Mouse (Mus musculus): Measurements from ENCODE around the gene Rps19. TPM values are rescaled to one million over a fixed set of nuclear protein-coding genes. Genes with fewer than 3 reads are reported as not detected.
A peak's percentile ranks its signal among the peaks of the same experiment; 100 is the strongest.

The Rps19 gene
- total and polyA plus RNA-seq, 3 experiments, result 949 to 2,998 (median 1,262) TPM

DNA sequence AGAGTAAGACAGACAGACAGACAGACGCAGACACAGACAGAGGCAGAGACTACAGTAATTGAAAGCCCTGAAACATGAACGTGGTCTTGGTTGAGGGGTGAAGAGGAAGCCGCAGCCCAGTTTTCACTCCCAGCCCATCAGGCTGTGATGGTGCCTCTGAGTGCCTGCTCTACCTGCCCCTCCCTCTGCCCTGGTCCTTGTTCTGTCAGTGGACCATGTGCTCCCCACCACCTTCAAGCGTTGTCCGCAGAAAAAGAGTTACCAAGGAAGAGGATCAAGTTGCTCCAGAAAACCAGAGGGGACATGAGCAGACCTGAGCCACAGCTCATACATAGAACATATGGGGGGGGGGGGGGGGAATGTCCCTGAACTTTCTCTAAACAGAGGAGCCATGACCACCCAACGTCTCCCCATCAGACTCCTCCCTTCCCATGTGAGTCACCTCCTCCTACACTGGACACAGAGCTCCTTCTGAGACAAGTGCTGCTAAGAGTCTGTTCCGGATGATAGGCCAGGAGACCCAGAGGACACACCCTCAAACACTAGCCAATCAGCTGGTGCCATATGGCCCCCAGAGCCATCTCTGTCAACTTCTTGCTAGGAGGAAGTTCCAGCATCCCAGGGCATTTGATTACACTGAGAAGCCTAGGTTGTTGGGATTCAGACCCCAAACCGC, 31.5 kb upstream of the Rps19 start:
- Histone ChIP-seq H3K4me1 (ENCODE audit: insufficient read depth, low read depth, low read length) (peaks cover 73% of the 10 kb centered on the region), H3K9me3 (replicated peaks) (0 out of 2 replicates have a peak, but pooled peaks cover 2% of the 10 kb centered on the region), H3K4me3 (ENCODE audit: low read depth, low read length) (peak overlapping the region; percentile 71), H3K27me3 (ENCODE audit: insufficient read depth, low read length) (no peaks in the 10 kb centered on the region), H3K36me3 (replicated peaks) (no peaks in the 10 kb centered on the region)
- peak; percentile 88 for ATAC-seq (ENCODE audit: extremely low read depth, insufficient number of reproducible peaks, low FRiP score, poor library complexity, severe bottlenecking)
- peak; percentile 84 for DNase-seq (ENCODE audit: low spot score)
- TF ChIP-seq POLR2AphosphoS5 (IDR thresholded peaks at IDR 0.05; ENCODE audit: insufficient replicate concordance, low read depth, low read length) (no peak), TAL1 (conservative IDR thresholded peaks at IDR 0.05; ENCODE audit: low read depth, low read length) (peak; percentile 35; the same call in 1 of the 2 replicates)

DNA sequence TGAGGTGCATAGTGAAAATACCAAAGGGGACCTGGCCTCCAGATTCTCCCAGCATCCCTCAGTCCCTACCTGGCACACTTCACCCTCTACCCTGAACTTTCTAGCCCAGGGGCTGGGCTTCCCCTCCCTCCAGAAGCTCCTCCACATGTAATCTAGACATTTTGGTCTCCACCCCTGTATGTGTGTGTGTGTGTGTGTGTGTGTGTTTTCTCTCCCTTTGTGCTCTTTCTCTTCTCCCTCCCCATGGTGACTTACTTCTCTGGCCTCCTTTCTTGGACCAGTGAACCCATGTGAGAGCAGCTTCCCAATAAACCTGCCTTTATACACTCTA, 31.0 kb upstream of the Rps19 start:
- Histone ChIP-seq H3K4me3 (ENCODE audit: low read depth, low read length) (peak overlapping the region; percentile 71; the same call in 1 of the 2 replicates), H3K4me1 (ENCODE audit: insufficient read depth, low read depth, low read length) (peaks cover 73% of the 10 kb centered on the region), H3K36me3 (replicated peaks) (no peaks in the 10 kb centered on the region), H3K9me3 (replicated peaks) (0 out of 2 replicates have a peak, but pooled peaks cover 2% of the 10 kb centered on the region), H3K27me3 (ENCODE audit: insufficient read depth, low read length) (no peaks in the 10 kb centered on the region)
- TF ChIP-seq POLR2AphosphoS5 (IDR thresholded peaks at IDR 0.05; ENCODE audit: insufficient replicate concordance, low read depth, low read length) (no peak), GATA1 (IDR thresholded peaks at IDR 0.05; ENCODE audit: borderline replicate concordance, low read length) (no peak), CTCF (IDR thresholded peaks at IDR 0.05; ENCODE audit: low read depth, low read length) (no peak), TAL1 (conservative IDR thresholded peaks at IDR 0.05; ENCODE audit: low read depth, low read length) (no peak), GATA2 (IDR thresholded peaks at IDR 0.05; ENCODE audit: borderline replicate concordance, low read depth, low read length) (no peak)
- DNase-seq (ENCODE audit: low spot score) (no peak), ATAC-seq (ENCODE audit: extremely low read depth, insufficient number of reproducible peaks, low FRiP score, poor library complexity, severe bottlenecking) (no peak)

DNA sequence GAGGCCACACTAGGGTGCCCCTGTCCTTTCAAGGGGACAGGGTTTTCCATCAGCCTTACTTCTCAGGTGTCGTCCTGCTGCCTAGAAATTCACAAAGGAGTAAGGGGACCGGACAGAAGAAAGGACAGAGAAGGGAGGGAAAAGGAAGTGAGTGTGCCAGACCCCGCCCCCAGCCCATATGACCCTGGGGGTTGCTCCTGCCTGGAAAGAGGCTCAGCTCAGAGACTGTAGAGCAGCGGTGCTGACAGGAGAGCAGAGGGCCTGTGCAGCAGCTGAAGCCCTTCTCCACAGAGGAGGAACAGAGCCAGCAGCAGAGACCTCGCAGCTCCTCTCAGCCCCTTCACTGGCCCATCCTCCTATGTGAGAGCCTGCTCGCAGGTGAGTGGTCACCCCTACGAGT, 30.5 kb upstream of the Rps19 start:
- Histone ChIP-seq H3K9me3 (replicated peaks) (0 out of 2 replicates have a peak, but pooled peaks cover 2% of the 10 kb centered on the region), H3K4me1 (ENCODE audit: insufficient read depth, low read depth, low read length) (peaks cover 73% of the 10 kb centered on the region), H3K36me3 (replicated peaks) (no peaks in the 10 kb centered on the region), H3K27me3 (ENCODE audit: insufficient read depth, low read length) (peaks cover 2% of the 10 kb centered on the region; the same call in 1 of the 2 replicates), H3K4me3 (ENCODE audit: low read depth, low read length) (peak overlapping the region; percentile 59; the same call in 1 of the 2 replicates)
- DNase-seq (ENCODE audit: low spot score), result no peak
- ATAC-seq (ENCODE audit: extremely low read depth, insufficient number of reproducible peaks, low FRiP score, poor library complexity, severe bottlenecking), result no peak
- TF ChIP-seq POLR2AphosphoS5 (IDR thresholded peaks at IDR 0.05; ENCODE audit: insufficient replicate concordance, low read depth, low read length) (no peak), CTCF (IDR thresholded peaks at IDR 0.05; ENCODE audit: low read depth, low read length) (no peak), GATA2 (IDR thresholded peaks at IDR 0.05; ENCODE audit: borderline replicate concordance, low read depth, low read length) (no peak), GATA1 (IDR thresholded peaks at IDR 0.05; ENCODE audit: borderline replicate concordance, low read length) (no peak), TAL1 (conservative IDR thresholded peaks at IDR 0.05; ENCODE audit: low read depth, low read length) (no peak)

DNA sequence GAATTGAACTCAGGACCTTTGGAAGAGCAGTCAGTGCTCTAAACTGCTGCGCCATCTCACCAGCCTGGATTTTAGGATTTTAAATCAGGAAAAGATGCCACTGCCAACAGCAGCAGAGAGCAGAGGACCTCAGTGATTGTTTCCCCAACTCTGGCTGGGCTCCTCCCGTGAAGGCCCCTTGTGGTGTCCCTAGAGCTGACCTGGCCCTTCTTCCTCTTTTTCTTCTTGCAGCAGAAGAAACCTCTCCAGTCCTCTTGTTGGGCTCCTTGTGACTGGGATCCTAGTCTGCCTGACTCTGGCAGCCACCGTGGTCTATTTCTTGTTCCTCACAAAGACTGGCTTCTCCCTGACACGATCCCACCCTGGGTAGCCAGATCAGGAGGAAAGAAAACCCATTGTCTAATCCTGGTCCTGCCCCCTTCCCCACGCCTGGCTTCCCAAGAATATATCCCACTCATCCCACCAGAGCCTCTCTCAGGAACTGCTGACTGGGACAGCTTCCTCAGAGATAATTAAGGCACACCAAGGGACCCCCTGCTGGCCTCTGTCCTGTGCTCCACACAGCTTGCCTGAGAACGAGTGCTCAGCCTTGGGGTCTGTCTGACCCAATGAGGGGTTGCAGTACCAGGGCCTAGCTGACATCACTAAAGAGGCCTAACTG, 27.6 kb upstream of the Rps19 start:
- peaks cover 67% of the 10 kb centered on the region for H3K4me1 ChIP-seq (ENCODE audit: insufficient read depth, low read depth, low read length)
- TF ChIP-seq CTCF (IDR thresholded peaks at IDR 0.05; ENCODE audit: low read depth, low read length) (no peak), GATA2 (IDR thresholded peaks at IDR 0.05; ENCODE audit: borderline replicate concordance, low read depth, low read length) (no peak), TAL1 (conservative IDR thresholded peaks at IDR 0.05; ENCODE audit: low read depth, low read length) (no peak), POLR2AphosphoS5 (IDR thresholded peaks at IDR 0.05; ENCODE audit: insufficient replicate concordance, low read depth, low read length) (no peak), GATA1 (IDR thresholded peaks at IDR 0.05; ENCODE audit: borderline replicate concordance, low read length) (no peak)
- no peak overlapping the region for H3K4me3 ChIP-seq (ENCODE audit: low read depth, low read length)
- peaks cover 15% of the 10 kb centered on the region for H3K27me3 ChIP-seq (ENCODE audit: insufficient read depth, low read length)
- H3K36me3 ChIP-seq (replicated peaks), result no peaks in the 10 kb centered on the region
- ATAC-seq (ENCODE audit: extremely low read depth, insufficient number of reproducible peaks, low FRiP score, poor library complexity, severe bottlenecking) (no peak), DNase-seq (ENCODE audit: low spot score) (no peak)
- 0 out of 2 replicates have a peak, but pooled peaks cover 2% of the 10 kb centered on the region for H3K9me3 ChIP-seq (replicated peaks)

DNA sequence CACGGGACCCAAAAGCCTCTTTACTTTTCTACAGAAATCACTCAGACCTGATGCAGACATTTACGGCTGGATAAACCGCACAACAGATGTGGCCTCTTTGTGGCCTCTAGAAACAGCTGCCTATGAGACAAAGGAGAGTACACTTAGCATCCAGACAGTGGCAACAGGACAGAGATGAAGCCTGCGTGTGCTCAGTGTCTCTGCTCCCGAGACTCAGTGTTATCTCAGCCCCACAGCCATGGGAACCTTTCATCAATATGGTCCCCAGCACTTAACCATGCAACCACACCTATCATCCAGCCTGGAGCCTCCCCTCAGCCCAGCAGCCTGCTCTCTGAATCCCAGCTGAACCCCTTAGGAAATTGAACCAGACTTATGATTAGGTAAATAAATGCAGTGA, 24.9 kb upstream of the Rps19 start:
- H3K4me3 ChIP-seq (ENCODE audit: low read depth, low read length), result no peak overlapping the region
- H3K9me3 ChIP-seq (replicated peaks), result 0 out of 2 replicates have a peak, but pooled peaks cover 2% of the 10 kb centered on the region
- DNase-seq (ENCODE audit: low spot score), result no peak
- peak; percentile 83 for ATAC-seq (ENCODE audit: extremely low read depth, insufficient number of reproducible peaks, low FRiP score, poor library complexity, severe bottlenecking)
- no peaks in the 10 kb centered on the region for H3K36me3 ChIP-seq (replicated peaks)
- TF ChIP-seq CTCF (IDR thresholded peaks at IDR 0.05; ENCODE audit: low read depth, low read length) (no peak), POLR2AphosphoS5 (IDR thresholded peaks at IDR 0.05; ENCODE audit: insufficient replicate concordance, low read depth, low read length) (no peak), TAL1 (conservative IDR thresholded peaks at IDR 0.05; ENCODE audit: low read depth, low read length) (peak; percentile 66)
- H3K27me3 ChIP-seq (ENCODE audit: insufficient read depth, low read length), result peaks cover 16% of the 10 kb centered on the region
- peaks cover 44% of the 10 kb centered on the region for H3K4me1 ChIP-seq (ENCODE audit: insufficient read depth, low read depth, low read length)

DNA sequence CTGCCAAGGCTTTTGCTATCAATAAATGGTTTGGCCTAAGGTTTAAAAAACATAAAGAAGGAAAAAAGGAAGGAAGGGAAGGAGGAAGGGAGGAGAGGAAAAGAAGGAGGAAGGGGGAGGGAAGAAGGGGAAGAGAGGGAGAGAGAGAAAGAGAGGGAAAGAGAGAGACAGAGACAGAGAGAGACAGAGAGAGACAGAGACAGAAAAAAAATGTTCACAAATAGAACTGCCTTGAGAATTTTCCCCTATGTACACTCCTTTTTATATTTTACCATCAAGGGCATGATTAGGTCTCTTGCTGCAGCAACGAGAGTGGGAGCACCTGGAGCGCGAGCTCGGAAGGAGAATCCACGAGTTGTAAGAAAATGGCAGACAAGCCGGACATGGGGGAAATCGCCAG, 22.3 kb upstream of the Rps19 start, which contains the start of gene Gm9844:
Gm9844 (plus strand) TSS at position 301 of the 400 bp plus-strand sequence.
- TF ChIP-seq GATA2 (IDR thresholded peaks at IDR 0.05; ENCODE audit: borderline replicate concordance, low read depth, low read length) (no peak), TAL1 (conservative IDR thresholded peaks at IDR 0.05; ENCODE audit: low read depth, low read length) (no peak), CTCF (IDR thresholded peaks at IDR 0.05; ENCODE audit: low read depth, low read length) (no peak), POLR2AphosphoS5 (IDR thresholded peaks at IDR 0.05; ENCODE audit: insufficient replicate concordance, low read depth, low read length) (no peak), GATA1 (IDR thresholded peaks at IDR 0.05; ENCODE audit: borderline replicate concordance, low read length) (no peak)
- H3K4me1 ChIP-seq (ENCODE audit: insufficient read depth, low read depth, low read length), result peaks cover 32% of the 10 kb centered on the region

More for the DNA sequence above, 22.3 kb upstream of the Rps19 start, which contains the start of gene Gm9844:
- no peaks in the 10 kb centered on the region for H3K36me3 ChIP-seq (replicated peaks)
- no peak within 1 kb of the TSS for H3K4me3 ChIP-seq (ENCODE audit: low read depth, low read length)
- peaks cover 23% of the 10 kb centered on the region for H3K27me3 ChIP-seq (ENCODE audit: insufficient read depth, low read length)
- ATAC-seq (ENCODE audit: extremely low read depth, insufficient number of reproducible peaks, low FRiP score, poor library complexity, severe bottlenecking) (no peak), DNase-seq (ENCODE audit: low spot score) (no peak)
- H3K9me3 ChIP-seq (replicated peaks), result no peaks in the 10 kb centered on the region

Data from G1E (cell line).